Mouse (Mus musculus) left cerebral cortex, adult 2 months (tissue): ENCODE measurements around the gene Rab9. TPM values are rescaled to one million over a fixed set of nuclear protein-coding genes. Genes with fewer than 3 reads are reported as not detected.
A peak's percentile ranks its signal among the peaks of the same experiment; 100 is the strongest.

Source experiments
- DNase-seq, 2 experiments: peaks; one replicate each; pipeline ENCODE4 v3.0.0; 2021 to 2022; ENCODE audit warnings: low spot score in 2 of 2, mixed read lengths in 1 of 2; ENCODE audit errors: extremely low spot score in 1 of 2
- H3K27ac ChIP-seq: fragments of 200-600 bp; 2 replicates; pipeline ENCODE4 v1.8.1; 2022
- H3K4me3 ChIP-seq: fragments of 200-600 bp; 2 replicates; pipeline ENCODE4 v1.8.1; 2022
- CTCF ChIP-seq: fragments of 200-600 bp; IDR thresholded peaks from 2 replicates; pipeline ENCODE4 v1.8.1; 2022; ENCODE audit warnings: antibody characterized with exemption, mild to moderate bottlenecking, moderate library complexity
- intact Hi-C: fragments of 180-260 bp; cut with DNase I; formaldehyde crosslinking; loops from one replicate; pipeline ENCODE4 v1.15.1; 2025
- total RNA-seq, 2 experiments: library from RNA; stranded (reverse); gene quantifications; 2 replicates each; pipeline ENCODE4 v1.2.3; 2021

The Rab9 gene
- total RNA-seq, 2 experiments from 2014 or later: 30.7 to 34.0 TPM

- DNase-seq: peak; percentile 87 to 88
- intact Hi-C loops: loop anchor here (1.0 to 10.0 kb wide), 4 partner anchors 31 to 697 kb away; partner anchors contain the start of genes Ofd1, Rab9, Tmsb4x and Trappc2
- peak overlapping the region; percentile 98 for H3K27ac ChIP-seq
- H3K4me3 ChIP-seq: peak overlapping the region; percentile 56
- peak; percentile 43 for TF ChIP-seq CTCF
Measured at GRCm38 (mm10) chrX:166509761-166510738, 30.4 kb upstream of the Rab9 start.

- TF ChIP-seq CTCF: no peak
- DNase-seq: no peak
- intact Hi-C loops: no loop called here
- no peak overlapping the region for H3K4me3 ChIP-seq
- H3K27ac ChIP-seq: no peak overlapping the region
Measured at GRCm38 (mm10) chrX:166504421-166504820, 24.8 kb upstream of the Rab9 start.

- Histone ChIP-seq H3K4me3 (no peak overlapping the region), H3K27ac (no peak overlapping the region)
- intact Hi-C loops: no loop called here
- no peak for TF ChIP-seq CTCF
- DNase-seq: no peak
Measured at GRCm38 (mm10) chrX:166499496-166500190, 20.0 kb upstream of the Rab9 start.

- Histone ChIP-seq H3K4me3 (no peak overlapping the region), H3K27ac (no peak overlapping the region)
- TF ChIP-seq CTCF: no peak
- intact Hi-C loops: no loop called here
- no peak for DNase-seq
Measured at GRCm38 (mm10) chrX:166497771-166498170, 18.1 kb upstream of the Rab9 start.

GRCm38 (mm10) chrX:166495052-166495451 lies 15.4 kb upstream of the Rab9 start:
- no peak for TF ChIP-seq CTCF
- Histone ChIP-seq H3K27ac (no peak overlapping the region), H3K4me3 (no peak overlapping the region)
- intact Hi-C loops: no loop called here
- DNase-seq: no peak

GRCm38 (mm10) chrX:166478631-166479364 lies 869 bp downstream of the Rab9 start:
- peak overlapping the region; percentile 84 for H3K27ac ChIP-seq
- H3K4me3 ChIP-seq: peak overlapping the region; percentile 50
- TF ChIP-seq CTCF: no peak
- intact Hi-C loops: loop anchor here (1.0 to 5.0 kb wide), 2 partner anchors 32 to 36 kb away; partner anchors contain the start of genes Ofd1 and Trappc2
- no peak for DNase-seq

- Histone ChIP-seq H3K27ac (no peak overlapping the region), H3K4me3 (peak overlapping the region; percentile 22)
- DNase-seq: no peak
- no peak for TF ChIP-seq CTCF
- intact Hi-C loops: loop anchor here (5.0 kb wide), 1 partner anchor 35 kb away; the partner anchor contains the start of genes Ofd1 and Trappc2
Measured at GRCm38 (mm10) chrX:166477393-166477792, 2.3 kb downstream of the Rab9 start.

- DNase-seq: no peak
- intact Hi-C loops: no loop called here
- H3K4me3 ChIP-seq: no peak overlapping the region
- H3K27ac ChIP-seq: no peak overlapping the region
- no peak for TF ChIP-seq CTCF
Measured at GRCm38 (mm10) chrX:166472612-166473011, 7.1 kb downstream of the Rab9 start.

- no peak for DNase-seq
- no peak overlapping the region for H3K27ac ChIP-seq
- intact Hi-C loops: no loop called here
- H3K4me3 ChIP-seq: no peak overlapping the region
- TF ChIP-seq CTCF: no peak
Measured at GRCm38 (mm10) chrX:166468321-166468720, 11.3 kb downstream of the Rab9 start.

- intact Hi-C loops: no loop called here
- H3K4me3 ChIP-seq: no peak overlapping the region
- DNase-seq: no peak
- no peak for TF ChIP-seq CTCF
- H3K27ac ChIP-seq: no peak overlapping the region
Measured at GRCm38 (mm10) chrX:166455525-166455924, 24.1 kb downstream of the Rab9 start.

GRCm38 (mm10) chrX:166454331-166454730 lies 25.3 kb downstream of the Rab9 start:
- TF ChIP-seq CTCF: peak; percentile 16
- intact Hi-C loops: no loop called here
- Histone ChIP-seq H3K27ac (no peak overlapping the region), H3K4me3 (no peak overlapping the region)
- DNase-seq: no peak
